Mouse (Mus musculus): ENCODE measurements around the gene Cacnb4. TPM values are rescaled to one million over a fixed set of nuclear protein-coding genes. Genes with fewer than 3 reads are reported as not detected.

The Cacnb4 gene
- 1.0 and 3.5 TPM in 2 replicates for polyA plus RNA-seq (2014; fragmentation: Nextera tagmentation; extraction: Ambion mirVana)

- WGBS = 1% methylated on average over 56 of the region's 77 CpGs
- Histone ChIP-seq H3K36me3 (ENCODE audit: control insufficient read depth, insufficient read depth, low read length) (no peaks in the 10 kb centered on the region), H3K9me3 (ENCODE audit: control insufficient read depth, low read depth, low read length) (no peaks in the 10 kb centered on the region), H3K27me3 (ENCODE audit: control insufficient read depth, insufficient read depth, low read length) (0 out of 2 replicates have a peak, but pooled peaks cover 4% of the 10 kb centered on the region), H3K27ac (ENCODE audit: low read length) (no peak within 1 kb of the TSS), H3K9ac (replicated peaks; ENCODE audit: low read depth, low read length) (peak within 1 kb of the TSS; percentile 48), H3K4me2 (replicated peaks; ENCODE audit: low read depth, low read length) (peak within 1 kb of the TSS; percentile 98), H3K4me1 (ENCODE audit: control insufficient read depth, insufficient read depth, low read length) (0 out of 2 replicates have a peak, but pooled peaks cover 3% of the 10 kb centered on the region), H3K4me3 (ENCODE audit: low read depth, low read length) (peak within 1 kb of the TSS; percentile 67)
- peak; percentile 86 for ATAC-seq (ENCODE audit: insufficient number of reproducible peaks, insufficient read depth, low FRiP score, low read depth)
Measured at GRCm38 (mm10) chr2:52676023-52676912, at the start of gene Cacnb4. Cacnb4 (minus strand) TSS chr2:52676831.

GRCm38 (mm10) chr2:52720231-52721025, 43.8 kb upstream of the Cacnb4 start:
- no peaks in the 10 kb centered on the region for H3K36me3 ChIP-seq (ENCODE audit: control insufficient read depth, insufficient read depth, low read length)
- peaks cover 8% of the 10 kb centered on the region; the same call in 1 of the 2 replicates for H3K4me1 ChIP-seq (ENCODE audit: control insufficient read depth, insufficient read depth, low read length)
- no peaks in the 10 kb centered on the region for H3K27me3 ChIP-seq (ENCODE audit: control insufficient read depth, insufficient read depth, low read length)
- H3K4me3 ChIP-seq (ENCODE audit: low read depth, low read length) = no peak overlapping the region
- no peaks in the 10 kb centered on the region for H3K9me3 ChIP-seq (ENCODE audit: control insufficient read depth, low read depth, low read length)
- WGBS = 26% methylated on average over 13 of the region's 13 CpGs
- peak overlapping the region; percentile 20 for H3K4me2 ChIP-seq (replicated peaks; ENCODE audit: low read depth, low read length)
- H3K27ac ChIP-seq (ENCODE audit: low read length) = no peak overlapping the region
- ATAC-seq (ENCODE audit: insufficient number of reproducible peaks, insufficient read depth, low FRiP score, low read depth) = peak; percentile 80; the same call in 1 of the 2 replicates
- H3K9ac ChIP-seq (replicated peaks; ENCODE audit: low read depth, low read length) = no peak overlapping the region

GRCm38 (mm10) chr2:52717076-52717475, 40.4 kb upstream of the Cacnb4 start:
- Histone ChIP-seq H3K36me3 (ENCODE audit: control insufficient read depth, insufficient read depth, low read length) (peaks cover 14% of the 10 kb centered on the region), H3K9ac (replicated peaks; ENCODE audit: low read depth, low read length) (no peak overlapping the region), H3K4me2 (replicated peaks; ENCODE audit: low read depth, low read length) (no peak overlapping the region), H3K27ac (ENCODE audit: low read length) (no peak overlapping the region), H3K4me3 (ENCODE audit: low read depth, low read length) (no peak overlapping the region), H3K27me3 (ENCODE audit: control insufficient read depth, insufficient read depth, low read length) (no peaks in the 10 kb centered on the region), H3K9me3 (ENCODE audit: control insufficient read depth, low read depth, low read length) (no peaks in the 10 kb centered on the region), H3K4me1 (ENCODE audit: control insufficient read depth, insufficient read depth, low read length) (peaks cover 8% of the 10 kb centered on the region; the same call in 1 of the 2 replicates)
- 93% methylated on average over 5 of the region's 5 CpGs for WGBS
- ATAC-seq (ENCODE audit: insufficient number of reproducible peaks, insufficient read depth, low FRiP score, low read depth) = no peak

GRCm38 (mm10) chr2:52715538-52715937, 38.9 kb upstream of the Cacnb4 start:
- no peak overlapping the region for H3K9ac ChIP-seq (replicated peaks; ENCODE audit: low read depth, low read length)
- no peak overlapping the region for H3K4me2 ChIP-seq (replicated peaks; ENCODE audit: low read depth, low read length)
- H3K4me1 ChIP-seq (ENCODE audit: control insufficient read depth, insufficient read depth, low read length) = peaks cover 5% of the 10 kb centered on the region; the same call in 1 of the 2 replicates
- ATAC-seq (ENCODE audit: insufficient number of reproducible peaks, insufficient read depth, low FRiP score, low read depth) = no peak
- H3K27ac ChIP-seq (ENCODE audit: low read length) = no peak overlapping the region
- peaks cover 14% of the 10 kb centered on the region for H3K36me3 ChIP-seq (ENCODE audit: control insufficient read depth, insufficient read depth, low read length)
- no peaks in the 10 kb centered on the region for H3K9me3 ChIP-seq (ENCODE audit: control insufficient read depth, low read depth, low read length)
- no peak overlapping the region for H3K4me3 ChIP-seq (ENCODE audit: low read depth, low read length)
- 93% methylated on average over 6 of the region's 6 CpGs for WGBS
- no peaks in the 10 kb centered on the region for H3K27me3 ChIP-seq (ENCODE audit: control insufficient read depth, insufficient read depth, low read length)

GRCm38 (mm10) chr2:52714111-52714510, 37.5 kb upstream of the Cacnb4 start:
- H3K4me2 ChIP-seq (replicated peaks; ENCODE audit: low read depth, low read length) = no peak overlapping the region
- WGBS = 93% methylated on average over 4 of the region's 4 CpGs
- no peak overlapping the region for H3K4me3 ChIP-seq (ENCODE audit: low read depth, low read length)
- no peak overlapping the region for H3K27ac ChIP-seq (ENCODE audit: low read length)
- H3K36me3 ChIP-seq (ENCODE audit: control insufficient read depth, insufficient read depth, low read length) = peaks cover 19% of the 10 kb centered on the region
- no peaks in the 10 kb centered on the region for H3K4me1 ChIP-seq (ENCODE audit: control insufficient read depth, insufficient read depth, low read length)
- H3K27me3 ChIP-seq (ENCODE audit: control insufficient read depth, insufficient read depth, low read length) = no peaks in the 10 kb centered on the region
- H3K9me3 ChIP-seq (ENCODE audit: control insufficient read depth, low read depth, low read length) = no peaks in the 10 kb centered on the region
- ATAC-seq (ENCODE audit: insufficient number of reproducible peaks, insufficient read depth, low FRiP score, low read depth) = no peak
- no peak overlapping the region for H3K9ac ChIP-seq (replicated peaks; ENCODE audit: low read depth, low read length)

- Histone ChIP-seq H3K27me3 (ENCODE audit: control insufficient read depth, insufficient read depth, low read length) (no peaks in the 10 kb centered on the region), H3K27ac (ENCODE audit: low read length) (no peak overlapping the region), H3K36me3 (ENCODE audit: control insufficient read depth, insufficient read depth, low read length) (peaks cover 25% of the 10 kb centered on the region), H3K4me2 (replicated peaks; ENCODE audit: low read depth, low read length) (no peak overlapping the region), H3K9ac (replicated peaks; ENCODE audit: low read depth, low read length) (no peak overlapping the region), H3K4me3 (ENCODE audit: low read depth, low read length) (no peak overlapping the region), H3K9me3 (ENCODE audit: control insufficient read depth, low read depth, low read length) (no peaks in the 10 kb centered on the region), H3K4me1 (ENCODE audit: control insufficient read depth, insufficient read depth, low read length) (no peaks in the 10 kb centered on the region)
- no peak for ATAC-seq (ENCODE audit: insufficient number of reproducible peaks, insufficient read depth, low FRiP score, low read depth)
- 78% methylated on average over 2 of the region's 2 CpGs for WGBS
Measured at GRCm38 (mm10) chr2:52710804-52711203, 34.2 kb upstream of the Cacnb4 start.

GRCm38 (mm10) chr2:52709417-52709816, 32.8 kb upstream of the Cacnb4 start:
- peaks cover 27% of the 10 kb centered on the region for H3K36me3 ChIP-seq (ENCODE audit: control insufficient read depth, insufficient read depth, low read length)
- no peak overlapping the region for H3K9ac ChIP-seq (replicated peaks; ENCODE audit: low read depth, low read length)
- H3K9me3 ChIP-seq (ENCODE audit: control insufficient read depth, low read depth, low read length) = no peaks in the 10 kb centered on the region
- no peaks in the 10 kb centered on the region for H3K27me3 ChIP-seq (ENCODE audit: control insufficient read depth, insufficient read depth, low read length)
- no peak overlapping the region for H3K4me3 ChIP-seq (ENCODE audit: low read depth, low read length)
- WGBS = 92% methylated on average over 5 of the region's 5 CpGs
- H3K27ac ChIP-seq (ENCODE audit: low read length) = no peak overlapping the region
- ATAC-seq (ENCODE audit: insufficient number of reproducible peaks, insufficient read depth, low FRiP score, low read depth) = no peak
- no peaks in the 10 kb centered on the region for H3K4me1 ChIP-seq (ENCODE audit: control insufficient read depth, insufficient read depth, low read length)
- H3K4me2 ChIP-seq (replicated peaks; ENCODE audit: low read depth, low read length) = no peak overlapping the region

- Histone ChIP-seq H3K4me3 (ENCODE audit: low read depth, low read length) (no peak overlapping the region), H3K36me3 (ENCODE audit: control insufficient read depth, insufficient read depth, low read length) (peaks cover 28% of the 10 kb centered on the region), H3K4me1 (ENCODE audit: control insufficient read depth, insufficient read depth, low read length) (no peaks in the 10 kb centered on the region), H3K4me2 (replicated peaks; ENCODE audit: low read depth, low read length) (no peak overlapping the region), H3K27me3 (ENCODE audit: control insufficient read depth, insufficient read depth, low read length) (no peaks in the 10 kb centered on the region), H3K27ac (ENCODE audit: low read length) (no peak overlapping the region), H3K9ac (replicated peaks; ENCODE audit: low read depth, low read length) (no peak overlapping the region), H3K9me3 (ENCODE audit: control insufficient read depth, low read depth, low read length) (no peaks in the 10 kb centered on the region)
- WGBS = 92% methylated on average over 11 of the region's 11 CpGs
- no peak for ATAC-seq (ENCODE audit: insufficient number of reproducible peaks, insufficient read depth, low FRiP score, low read depth)
Measured at GRCm38 (mm10) chr2:52701368-52702036, 24.9 kb upstream of the Cacnb4 start.
